Comparison of ENCODE assay signal across 12 mouse cellular contexts in the genomic region with DNA sequence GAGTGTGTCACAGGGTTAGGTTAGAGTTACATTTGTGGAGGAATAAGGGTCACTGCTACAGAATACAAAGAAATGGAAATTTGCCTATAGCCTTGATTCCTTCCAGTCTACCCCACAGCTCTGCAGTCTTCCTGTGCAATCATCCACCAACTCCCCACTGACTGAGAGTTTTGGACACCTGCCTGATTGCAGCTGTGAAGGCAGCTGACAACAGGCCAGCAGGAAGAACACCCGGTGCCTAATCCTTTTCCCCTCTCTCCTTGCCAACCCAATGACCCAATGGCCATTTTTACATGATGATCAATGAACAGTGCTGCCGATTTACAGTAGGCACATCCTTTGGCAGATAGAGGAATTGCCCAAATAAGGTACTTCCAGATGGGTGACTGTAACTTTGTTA. TPM values are rescaled to one million over a fixed set of nuclear protein-coding genes. Genes with fewer than 3 reads are reported as not detected.
A peak's percentile ranks its signal among the peaks of the same experiment; 100 is the strongest.
DNase-seq lines count a peak whose midpoint lies in the region; ATAC-seq and TF ChIP-seq lines count a peak whose summit lies in the region.
"Had no signal": no experiment of that assay in that cellular context is flagged by ENCODE, and none has a peak within 500 bp of the region (broad histone marks: within the 10 kb centered on the region; RNA-seq: fewer than 3 reads in every experiment).

No protein-coding gene starts in this region.

- TF ChIP-seq EP300 in lung, postnatal 0 days (IDR thresholded peaks at IDR 0.05): no peak

- intact Hi-C loops in gastrocnemius, adult 2 months (cut with DNase I): no loop called here

- H3K4me2 ChIP-seq in lung, postnatal 0 days (replicated peaks; ENCODE audit: low read depth, low read length): no peak overlapping the region
- H3K4me2 ChIP-seq: liver, embryonic 12.5 days had no signal

- no peak for TF ChIP-seq CTCF in gastrocnemius, adult 2 months (IDR thresholded peaks at IDR 0.05)
- TF ChIP-seq CTCF in lung, postnatal 0 days (IDR thresholded peaks at IDR 0.05): no peak

- no peaks in the 10 kb centered on the region for H3K27me3 ChIP-seq in lung, postnatal 0 days (replicated peaks; ENCODE audit: insufficient read depth, low read length)
- H3K27me3 ChIP-seq: liver, embryonic 12.5 days had no signal

- ATAC-seq in lung, postnatal 0 days: no peak
- ATAC-seq: liver, embryonic 12.5 days had no signal

- 48% methylated on average over 2 of the region's 2 CpGs for WGBS in lung, postnatal 0 days

- H3K4me1 ChIP-seq in lung, postnatal 0 days (ENCODE audit: insufficient read depth, low read depth, low read length): no peaks in the 10 kb centered on the region
- H3K4me1 ChIP-seq: liver, embryonic 12.5 days had no signal

- no peaks in the 10 kb centered on the region for H3K9me3 ChIP-seq in lung, postnatal 0 days (ENCODE audit: low read length)
- H3K9me3 ChIP-seq: liver, embryonic 12.5 days had no signal

- no peaks in the 10 kb centered on the region for H3K36me3 ChIP-seq in lung, postnatal 0 days (ENCODE audit: insufficient read depth, low read length)
- H3K36me3 ChIP-seq: liver, embryonic 12.5 days had no signal

- H3K4me3 ChIP-seq in gastrocnemius, adult 2 months: no peak overlapping the region
- H3K4me3 ChIP-seq in lung, postnatal 0 days (ENCODE audit: low read depth, low read length): no peak overlapping the region
- H3K4me3 ChIP-seq: left cerebral cortex, adult 2 months; liver, embryonic 12.5 days had no signal

- H3K9ac ChIP-seq in lung, postnatal 0 days (replicated peaks; ENCODE audit: low read depth): no peak overlapping the region
- H3K9ac ChIP-seq: liver, embryonic 12.5 days had no signal

- H3K27ac ChIP-seq in gastrocnemius, adult 2 months: no peak overlapping the region
- no peak overlapping the region for H3K27ac ChIP-seq in lung, postnatal 0 days (ENCODE audit: low read length)
- H3K27ac ChIP-seq: left cerebral cortex, adult 2 months; liver, embryonic 12.5 days; macrophage had no signal

- DNase-seq in gastrocnemius, adult 2 months: peak; percentile 25
- DNase-seq in gastrocnemius, postnatal 25 days: no peak
- peak; percentile 4 for DNase-seq in lung, postnatal 14 days
- DNase-seq in lung, postnatal 0 days (ENCODE audit: low spot score): no peak
- DNase-seq in fat pad, adult 2 months (ENCODE audit: extremely low read depth, low read depth, low spot score): peak; percentile 39
- peak; percentile 21 for DNase-seq in skeletal muscle tissue, adult 2 months (ENCODE audit: low read depth, low spot score)
- no peak for DNase-seq in liver
- no peak for DNase-seq in thymus, postnatal 25 days
- DNase-seq: thymus, adult 18-20 months had no signal

RNA-seq across cellular contexts. Expression of a gene that starts 43.6 kb away (rescaled TPM):
- under 1 TPM; 0.10 to 0.39 TPM for total RNA-seq in gastrocnemius, adult 2 months (2021)
- total RNA-seq in gastrocnemius, postnatal 25 days (2021): under 1 TPM; 0.32 to 0.49 TPM
- polyA plus RNA-seq in lung, postnatal 0 days (2015; fragmentation: Nextera tagmentation; extraction: Ambion mirVana): 3.5 and 3.6 TPM in 2 replicates

Comparison
In these comparisons a context has a peak if more than half of its experiments do, and no peak if none do; other contexts are left out.
1. DNase-seq: peak in gastrocnemius, adult 2 months (single experiment), lung, postnatal 14 days (single experiment), fat pad, adult 2 months (single experiment) and skeletal muscle tissue, adult 2 months (single experiment); none in gastrocnemius, postnatal 25 days (single experiment), lung, postnatal 0 days (single experiment), liver (single experiment) and thymus, postnatal 25 days (single experiment).